Mouse (Mus musculus) MEL (cell line): Measurements from ENCODE around the gene Trp73. TPM values are rescaled to one million over a fixed set of nuclear protein-coding genes. Genes with fewer than 3 reads are reported as not detected.

Experiments used
- DNase-seq: peaks from one replicate; pipeline ENCODE4 v3.0.0; 2011; ENCODE audit warnings: low read depth, low spot score
- H3K27ac ChIP-seq: 2 replicates; pipeline ENCODE4 v1.5.1; 2012; ENCODE audit warnings: low read depth, mild to moderate bottlenecking, control low read depth, low read length, moderate library complexity; ENCODE audit not compliant: control insufficient read depth
- H3K27me3 ChIP-seq, 2 experiments: fragments of 150-350 bp in 1 of 2; sonication (generic) in 1 of 2; 2 replicates each; pipeline ENCODE4 v1.6.1; 2012; ENCODE audit warnings: low read length in 2 of 2, mild to moderate bottlenecking in 2 of 2, improper control_type of control experiment in 1 of 2, moderate library complexity in 1 of 2; ENCODE audit not compliant: insufficient read depth in 2 of 2, control insufficient read depth in 1 of 2
- H3K36me3 ChIP-seq, 2 experiments: 2 replicates each; pipeline ENCODE4 v1.6.1; 2012 to 2014; ENCODE audit warnings: low read length in 2 of 2, improper control_type of control experiment in 1 of 2, inconsistent platforms in 1 of 2, mild to moderate bottlenecking in 1 of 2; ENCODE audit not compliant: insufficient read depth in 2 of 2, control insufficient read depth in 1 of 2
- H3K4me1 ChIP-seq, 2 experiments: fragments of 150-350 bp in 1 of 2; sonication (generic) in 1 of 2; 2 replicates each; pipeline ENCODE4 v1.6.1; 2012; ENCODE audit warnings: low read length in 2 of 2, improper control_type of control experiment in 1 of 2, mild to moderate bottlenecking in 1 of 2; ENCODE audit not compliant: insufficient read depth in 2 of 2, control insufficient read depth in 1 of 2
- H3K4me3 ChIP-seq, 2 experiments: fragments of 150-350 bp in 1 of 2; sonication (generic) in 1 of 2; 2 replicates each; pipeline ENCODE4 v1.5.1; 2012; ENCODE audit warnings: low read depth in 2 of 2, low read length in 2 of 2, mild to moderate bottlenecking in 2 of 2, moderate library complexity in 2 of 2, control low read depth in 1 of 2, improper control_type of control experiment in 1 of 2; ENCODE audit not compliant: control insufficient read depth in 1 of 2, insufficient read depth in 1 of 2
- H3K79me2 ChIP-seq: 2 replicates; pipeline ENCODE4 v1.6.1; 2012; ENCODE audit warnings: mild to moderate bottlenecking, low read length, moderate library complexity; ENCODE audit not compliant: control insufficient read depth, poor library complexity, insufficient read depth
- H3K9ac ChIP-seq: 2 replicates; pipeline ENCODE4 v1.6.1; 2012; ENCODE audit warnings: low read depth, mild to moderate bottlenecking, control low read depth, low read length, moderate library complexity; ENCODE audit not compliant: control insufficient read depth, poor library complexity, severe bottlenecking
- H3K9me3 ChIP-seq: fragments of 150-350 bp; sonication (generic); replicated peaks from 2 replicates; pipeline ENCODE4 v1.6.1; 2012; ENCODE audit warnings: mild to moderate bottlenecking, low read length, improper control_type of control experiment, moderate library complexity; ENCODE audit not compliant: insufficient read depth
- BHLHE40 ChIP-seq: IDR thresholded peaks from 2 replicates; pipeline ENCODE4 v1.6.1; 2012; ENCODE audit warnings: low read depth, mild to moderate bottlenecking, inconsistent platforms, low read length, improper control_type of control experiment, borderline replicate concordance
- CHD2 ChIP-seq: IDR thresholded peaks from 2 replicates; pipeline ENCODE4 v1.6.1; 2011; ENCODE audit warnings: low read length, improper control_type of control experiment
- E2F4 ChIP-seq: IDR thresholded peaks from 2 replicates; pipeline ENCODE4 v1.6.1; 2011; ENCODE audit warnings: low read depth, low read length, improper control_type of control experiment, borderline replicate concordance
- EP300 ChIP-seq, 2 experiments: IDR thresholded peaks; 2 replicates each; pipeline ENCODE4 v1.6.1; 2011; ENCODE audit warnings: improper control_type of control experiment in 2 of 2, low read length in 2 of 2, low read depth in 1 of 2, mild to moderate bottlenecking in 1 of 2
- ETS1 ChIP-seq: IDR thresholded peaks from 2 replicates; pipeline ENCODE4 v1.6.1; 2012; ENCODE audit warnings: low read depth, mild to moderate bottlenecking, inconsistent platforms, low read length, improper control_type of control experiment, moderate library complexity
- GATA1 ChIP-seq: IDR thresholded peaks from 2 replicates; pipeline ENCODE4 v1.6.1; 2011; ENCODE audit warnings: low read depth, low read length, improper control_type of control experiment
- HCFC1 ChIP-seq: IDR thresholded peaks from 2 replicates; pipeline ENCODE4 v1.6.1; 2012; ENCODE audit warnings: low read depth, mild to moderate bottlenecking, inconsistent platforms, low read length, improper control_type of control experiment, moderate library complexity
- KAT2A ChIP-seq: conservative IDR thresholded peaks from 2 replicates; pipeline ENCODE4 v1.6.1; 2012; ENCODE audit warnings: low read depth, low read length, improper control_type of control experiment, inconsistent platforms
- MAFK ChIP-seq: IDR thresholded peaks from 2 replicates; pipeline ENCODE4 v1.6.1; 2011; ENCODE audit warnings: low read depth, mild to moderate bottlenecking, low read length, improper control_type of control experiment, borderline replicate concordance
- MAX ChIP-seq: IDR thresholded peaks from 2 replicates; pipeline ENCODE4 v1.6.1; 2011; ENCODE audit warnings: low read length, improper control_type of control experiment
- MAZ ChIP-seq: IDR thresholded peaks from 2 replicates; pipeline ENCODE4 v1.6.1; 2012; ENCODE audit warnings: low read depth, mild to moderate bottlenecking, inconsistent platforms, low read length, improper control_type of control experiment
- MEF2A ChIP-seq: IDR thresholded peaks from 2 replicates; pipeline ENCODE4 v1.6.1; 2014; ENCODE audit warnings: low read depth, mild to moderate bottlenecking, inconsistent platforms, low read length, improper control_type of control experiment; ENCODE audit not compliant: poor library complexity, insufficient replicate concordance, severe bottlenecking; ENCODE audit errors: extremely low read depth
- MYB ChIP-seq: IDR thresholded peaks from 2 replicates; pipeline ENCODE4 v1.6.1; 2011; ENCODE audit warnings: mild to moderate bottlenecking, low read depth, low read length, improper control_type of control experiment
- NRF1 ChIP-seq: IDR thresholded peaks from 2 replicates; pipeline ENCODE4 v1.6.1; 2014; ENCODE audit warnings: low read depth, mild to moderate bottlenecking, inconsistent platforms, low read length, improper control_type of control experiment, moderate library complexity; ENCODE audit not compliant: poor library complexity, insufficient read depth, severe bottlenecking
- POLR2A ChIP-seq, 2 experiments: IDR thresholded peaks; 2 replicates each; pipeline ENCODE4 v1.6.1; 2011 to 2012; ENCODE audit warnings: low read length in 2 of 2, mild to moderate bottlenecking in 2 of 2, control low read depth in 1 of 2, improper control_type of control experiment in 1 of 2, low read depth in 1 of 2, moderate library complexity in 1 of 2; ENCODE audit not compliant: control insufficient read depth in 1 of 2, insufficient read depth in 1 of 2, poor library complexity in 1 of 2
- POLR2AphosphoS2 ChIP-seq: IDR thresholded peaks from 2 replicates; pipeline ENCODE4 v1.6.1; 2011; ENCODE audit warnings: low read length, improper control_type of control experiment
- POLR2AphosphoS5 ChIP-seq: IDR thresholded peaks from 2 replicates; pipeline ENCODE4 v1.6.1; 2012; ENCODE audit warnings: low read depth, borderline replicate concordance, mild to moderate bottlenecking, inconsistent platforms, low read length, moderate library complexity, mixed read lengths
- RAD21 ChIP-seq: IDR thresholded peaks from 2 replicates; pipeline ENCODE4 v1.6.1; 2011; ENCODE audit warnings: mild to moderate bottlenecking, low read depth, low read length, improper control_type of control experiment
- TAL1 ChIP-seq: IDR thresholded peaks from 2 replicates; pipeline ENCODE4 v1.6.1; 2012; ENCODE audit warnings: mild to moderate bottlenecking, inconsistent platforms, low read length, moderate library complexity, mixed read lengths
- TBP ChIP-seq: IDR thresholded peaks from 2 replicates; pipeline ENCODE4 v1.8.0; 2011; ENCODE audit warnings: low read depth, low read length, improper control_type of control experiment
- UBTF ChIP-seq: IDR thresholded peaks from 2 replicates; pipeline ENCODE4 v1.6.1; 2012; ENCODE audit warnings: low read depth, mild to moderate bottlenecking, inconsistent platforms, low read length, improper control_type of control experiment, moderate library complexity, borderline replicate concordance; ENCODE audit not compliant: insufficient read depth
- USF2 ChIP-seq, 2 experiments: IDR thresholded peaks; 2 replicates each; pipeline ENCODE4 v1.6.1; 2011 to 2012; ENCODE audit warnings: improper control_type of control experiment in 2 of 2, low read length in 2 of 2, borderline replicate concordance in 1 of 2, inconsistent platforms in 1 of 2, low read depth in 1 of 2, mild to moderate bottlenecking in 1 of 2; ENCODE audit not compliant: insufficient read depth in 1 of 2
- ZKSCAN1 ChIP-seq: IDR thresholded peaks from 2 replicates; pipeline ENCODE4 v1.6.1; 2012; ENCODE audit warnings: low read depth, mild to moderate bottlenecking, inconsistent platforms, low read length, improper control_type of control experiment, moderate library complexity
- ZMIZ1 ChIP-seq: IDR thresholded peaks from 2 replicates; pipeline ENCODE4 v1.6.1; 2012; ENCODE audit warnings: low read depth, mild to moderate bottlenecking, inconsistent platforms, low read length, improper control_type of control experiment, moderate library complexity
- ZNF384 ChIP-seq: IDR thresholded peaks from 2 replicates; pipeline ENCODE4 v1.6.1; 2012; ENCODE audit warnings: low read depth, mild to moderate bottlenecking, inconsistent platforms, low read length, improper control_type of control experiment
- polyA plus RNA-seq, 2 experiments: library from polyadenylated mRNA; stranded (reverse) in 1 of 2; unstranded in 1 of 2; fragments of >175 nt in 1 of 2; fragments of >200 nt in 1 of 2; gene quantifications; 2 replicates each; pipeline versions ENCODE4 v1.2.1 to v1.2.4; 2012; ENCODE audit warnings: low replicate concordance in 2 of 2, low read depth in 1 of 2; ENCODE audit not compliant: insufficient read length in 2 of 2, insufficient read depth in 1 of 2, missing spikeins in 1 of 2
- total RNA-seq: library from RNA; depleted of rRNA; stranded (reverse); fragments of 300-350 nt; gene quantifications from 2 replicates; pipeline ENCODE4 v1.2.3, GENCODE M21; 2012

The Trp73 gene
- total and polyA plus RNA-seq, 3 experiments, result 0.03 to 0.04 TPM; not detected in 1

- TF ChIP-seq POLR2AphosphoS5, result no peak
- TF ChIP-seq UBTF, result no peak
- no peak for TF ChIP-seq USF2 (IDR thresholded peaks at IDR 0.05; ENCODE audit: borderline replicate concordance in 1 of 2, insufficient read depth in 1 of 2, low read depth in 1 of 2, low read length in 2 of 2)
- TF ChIP-seq TAL1, result no peak
- TF ChIP-seq EP300 (IDR thresholded peaks at IDR 0.05; ENCODE audit: low read depth in 1 of 2, low read length in 2 of 2), result no peak
- no peak for TF ChIP-seq MAFK
- TF ChIP-seq ZMIZ1, result no peak
- TF ChIP-seq CHD2, result no peak
- no peak for TF ChIP-seq KAT2A
- no peak for TF ChIP-seq E2F4
- no peak for TF ChIP-seq ZNF384
- no peak for TF ChIP-seq ETS1
- TF ChIP-seq BHLHE40, result no peak
- no peak for TF ChIP-seq HCFC1
- TF ChIP-seq MEF2A, result no peak
- H3K9me3 ChIP-seq, result no peaks in the 10 kb centered on the region
- peaks cover 0 to 13% of the 10 kb centered on the region in 2 experiments; a peak in 3 of 4 replicates for H3K4me1 ChIP-seq
- no peaks in the 10 kb centered on the region for H3K27me3 ChIP-seq
- H3K36me3 ChIP-seq, result peaks cover 0 to 11% of the 10 kb centered on the region in 2 experiments
- 0 out of 2 replicates have a peak overlapping the region, but pooled peaks have one; percentile 9 for H3K27ac ChIP-seq
- H3K79me2 ChIP-seq, result peaks cover 16% of the 10 kb centered on the region
- no peak overlapping the region for H3K4me3 ChIP-seq
- H3K9ac ChIP-seq, result no peak overlapping the region
- DNase-seq, result no peak
Observed at GRCm38 (mm10) chr4:154022407-154022806, 117.6 kb downstream of the Trp73 start.

- no peak overlapping the region for H3K9ac ChIP-seq
- peaks cover 14% of the 10 kb centered on the region for H3K79me2 ChIP-seq
- no peak for TF ChIP-seq GATA1
- no peak for TF ChIP-seq RAD21
- 0 out of 2 replicates have a peak, but pooled peaks have one; percentile 15 for TF ChIP-seq MAZ
- 0 out of 2 replicates have a peak, but pooled peaks have one; percentile 64 for TF ChIP-seq POLR2AphosphoS5
- TF ChIP-seq MEF2A, result no peak
- TF ChIP-seq MAX, result no peak
- no peak for TF ChIP-seq E2F4
- TF ChIP-seq NRF1, result no peak
- peak; percentile 62; the same call in 1 of the 2 replicates for TF ChIP-seq ZKSCAN1
- TF ChIP-seq ETS1, result no peak
- TF ChIP-seq POLR2A (IDR thresholded peaks at IDR 0.05; ENCODE audit: control insufficient read depth in 1 of 2, insufficient read depth in 1 of 2, low read depth in 1 of 2, low read length in 2 of 2, poor library complexity in 1 of 2), result peak in 1 of 2 experiments; percentile 40; a peak in 1 of 4 replicates
- TF ChIP-seq UBTF, result no peak
- TF ChIP-seq EP300 (IDR thresholded peaks at IDR 0.05; ENCODE audit: low read depth in 1 of 2, low read length in 2 of 2), result no peak
- no peak for TF ChIP-seq TBP
- 0 out of 2 replicates have a peak, but pooled peaks have one; percentile 60 for TF ChIP-seq POLR2AphosphoS2
- TF ChIP-seq ZMIZ1, result peak; percentile 20
- TF ChIP-seq MYB, result no peak
- peaks cover under 1 to 9% of the 10 kb centered on the region in 2 experiments for H3K36me3 ChIP-seq
- H3K27ac ChIP-seq, result no peak overlapping the region; the same call in 1 of the 2 replicates
- H3K4me1 ChIP-seq, result peaks cover 0 to 13% of the 10 kb centered on the region in 2 experiments; a peak in 3 of 4 replicates
- no peak overlapping the region for H3K4me3 ChIP-seq
- DNase-seq, result peak; percentile 23
- no peaks in the 10 kb centered on the region for H3K9me3 ChIP-seq
- H3K27me3 ChIP-seq, result no peaks in the 10 kb centered on the region
Observed at GRCm38 (mm10) chr4:154021432-154021831, 118.6 kb downstream of the Trp73 start.
